Mouse (Mus musculus): ENCODE results near the gene Bin2.

DNA sequence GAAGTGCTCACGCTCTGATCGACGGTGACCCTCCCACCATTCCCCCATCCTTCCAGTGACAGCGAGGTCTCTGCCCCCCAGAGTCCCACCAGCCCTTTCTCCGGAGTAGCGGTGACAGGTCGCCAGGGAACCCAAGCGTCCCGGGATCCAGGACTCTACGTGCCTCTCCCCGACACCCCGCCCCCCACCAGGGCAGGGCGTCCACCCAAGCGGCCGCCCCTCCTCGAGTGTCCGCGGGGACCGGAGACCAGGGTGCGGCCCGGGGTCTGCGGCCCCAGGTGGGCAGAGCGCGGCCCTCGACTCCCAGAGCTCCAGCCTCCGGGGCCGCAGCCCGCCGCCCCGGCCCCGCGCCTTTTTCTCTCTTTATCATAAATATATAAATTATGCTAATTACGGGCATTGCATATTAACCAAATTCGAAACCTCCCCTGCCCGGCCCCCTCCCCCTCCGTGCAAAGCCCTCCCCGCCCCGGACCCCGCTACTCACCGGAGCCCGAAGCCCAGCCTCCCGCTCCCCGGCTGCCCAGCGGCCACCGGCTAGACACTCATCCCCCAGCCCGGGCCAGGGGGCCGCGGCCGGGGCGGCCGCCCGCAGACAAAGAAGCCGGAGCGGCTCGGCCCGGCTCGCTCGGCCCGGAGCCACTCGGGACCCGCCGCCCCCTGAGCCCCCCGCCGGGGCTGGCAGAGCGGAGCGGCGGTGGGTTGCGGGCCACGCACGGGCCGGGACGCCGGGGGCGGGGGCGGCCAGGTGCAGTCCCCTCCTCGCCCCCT is 69.9 kb downstream of the Bin2 start, which contains the start of gene Pou6f1:
- no peak for TF ChIP-seq MAX (IDR thresholded peaks at IDR 0.05; ENCODE audit: low read length)
- no peak for TF ChIP-seq MEF2A (IDR thresholded peaks at IDR 0.05; ENCODE audit: borderline replicate concordance, low read depth, low read length)
- TF ChIP-seq CTCF (conservative IDR thresholded peaks at IDR 0.05 in 1 of 2, IDR thresholded peaks at IDR 0.05 in 1 of 2; ENCODE audit: low read depth in 2 of 2, low read length in 2 of 2): no peak
- TF ChIP-seq TBP (conservative IDR thresholded peaks at IDR 0.05; ENCODE audit: low read depth, low read length): no peak
- no peak for TF ChIP-seq KAT2A (IDR thresholded peaks at IDR 0.05; ENCODE audit: insufficient replicate concordance, low read length)
- no peak for TF ChIP-seq POLR2A (IDR thresholded peaks at IDR 0.05; ENCODE audit: low read depth, low read length)
- no peak for TF ChIP-seq USF2 (conservative IDR thresholded peaks at IDR 0.05; ENCODE audit: low read depth, low read length)
- no peak for TF ChIP-seq JUN (IDR thresholded peaks at IDR 0.05; ENCODE audit: insufficient read depth, low read depth, low read length)
- no peak for TF ChIP-seq MXI1 (IDR thresholded peaks at IDR 0.05; ENCODE audit: low read depth, low read length)
- no peak for TF ChIP-seq PAX5 (IDR thresholded peaks at IDR 0.05; ENCODE audit: low read length)
- no peak for TF ChIP-seq TCF12 (IDR thresholded peaks at IDR 0.05; ENCODE audit: low read depth, low read length)
- TF ChIP-seq ZC3H11A (IDR thresholded peaks at IDR 0.05; ENCODE audit: low read depth, low read length): no peak

All from CH12.LX (cell line).